Mouse (Mus musculus): ENCODE data around the gene Zfp869. TPM values are rescaled to one million over a fixed set of nuclear protein-coding genes. Genes with fewer than 3 reads are reported as not detected.
"Not testable (repeated sequence)": the region's sequence is repeated elsewhere in the genome, so short reads cannot be mapped to it uniquely, and the experiment has no call there.

The Zfp869 gene
- polyA plus RNA-seq (2015; fragmentation: Nextera tagmentation; extraction: Ambion mirVana): 23.7 and 26.3 TPM in 2 replicates

- not testable (repeated sequence) for DNase-seq (ENCODE audit: low spot score)
Observed at GRCm38 (mm10) chr8:69710624-69711023, at the start of gene Zfp869. Zfp869 (minus strand) TSS chr8:69710724.

- no peak for DNase-seq (ENCODE audit: low spot score)
Observed at GRCm38 (mm10) chr8:69758316-69758715, 47.8 kb upstream of the Zfp869 start.

GRCm38 (mm10) chr8:69752437-69752836 is 41.9 kb upstream of the Zfp869 start:
- no peak for DNase-seq (ENCODE audit: low spot score)

DNA sequence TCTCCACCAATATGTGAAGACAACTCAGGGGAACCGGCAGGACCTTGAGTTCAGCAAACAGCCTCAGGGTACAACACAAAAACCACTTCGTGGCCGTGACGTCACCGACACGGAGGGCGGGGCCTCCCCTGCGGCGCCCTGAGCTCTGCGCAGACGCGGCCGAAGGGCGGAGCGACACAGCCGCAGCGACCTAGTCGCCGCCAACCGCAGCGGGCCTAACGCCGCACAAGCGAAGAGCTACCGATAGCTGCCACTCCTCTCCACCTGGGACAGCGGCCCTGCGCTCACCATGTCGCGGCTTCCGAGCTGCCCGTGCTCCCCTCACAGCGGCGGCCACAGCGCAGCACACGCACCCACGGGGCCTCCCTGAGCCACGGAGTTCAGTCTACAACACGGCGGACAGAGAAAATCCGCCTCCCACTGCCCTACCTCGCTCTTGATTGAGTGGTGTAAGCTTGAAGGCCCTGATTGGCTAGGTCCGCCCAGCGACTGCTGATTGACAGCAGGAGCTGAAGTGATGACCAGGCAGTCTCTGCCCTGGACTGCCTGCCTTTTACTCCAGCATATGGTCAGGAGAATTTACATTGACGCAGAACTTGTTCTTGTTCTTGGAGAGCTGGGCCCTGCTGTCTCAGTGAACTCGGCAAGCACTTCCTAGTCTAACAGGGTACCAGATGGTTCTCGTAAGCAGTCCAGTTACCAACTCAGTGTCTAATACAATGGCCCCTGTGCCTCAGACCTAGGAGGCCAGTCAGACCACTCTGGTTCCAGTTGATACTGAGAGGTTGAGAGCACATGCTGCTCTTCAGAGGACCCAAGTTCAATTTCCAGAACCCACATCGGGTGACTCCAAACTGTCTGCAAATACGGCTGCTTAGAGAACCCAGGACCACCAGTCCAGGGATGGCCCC is 39.3 kb upstream of the Zfp869 start, which contains the start of gene Zfp963:
Zfp963 (minus strand) TSS at position 427 of the 911 bp plus-strand sequence.
- peak; percentile 95 for DNase-seq (ENCODE audit: low spot score)

DNA sequence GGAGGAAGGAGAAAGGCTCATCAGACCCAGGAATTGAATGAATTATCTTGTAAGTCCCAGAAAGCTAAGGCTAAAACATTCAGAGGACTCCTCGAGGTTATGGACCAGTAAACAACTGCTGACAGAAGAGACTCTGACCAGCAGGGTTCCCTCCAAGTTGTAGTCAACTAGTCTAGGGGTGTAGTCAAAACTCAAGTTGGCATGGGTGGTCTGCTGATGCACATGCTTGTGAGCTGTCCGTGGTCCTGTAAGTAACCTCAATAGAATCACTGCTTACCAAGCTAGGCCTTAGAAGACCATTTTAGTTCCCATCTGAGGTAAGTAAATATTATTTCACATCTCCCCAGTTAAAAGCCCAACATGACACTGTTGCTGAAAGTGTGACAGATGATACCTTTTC is 30.7 kb upstream of the Zfp869 start:
- no peak for DNase-seq (ENCODE audit: low spot score)

DNA sequence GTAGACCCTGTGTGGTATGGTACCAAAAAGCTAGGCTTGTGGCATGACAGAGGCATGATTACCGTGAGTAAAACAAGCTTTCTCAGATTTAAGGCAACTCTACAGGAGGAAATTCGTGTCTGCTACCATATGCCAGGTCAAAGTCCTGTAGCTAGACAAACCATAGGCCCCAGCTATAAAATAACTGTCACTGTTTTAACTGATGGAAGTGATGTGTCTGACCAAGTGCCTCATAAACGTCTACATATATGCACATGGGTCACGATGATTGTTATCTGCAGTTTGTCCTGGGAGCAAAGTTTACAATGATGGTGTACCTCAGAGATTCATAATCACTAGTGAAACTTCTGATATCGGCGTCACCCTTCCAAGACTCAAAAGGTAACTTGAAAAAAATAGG is 30.2 kb upstream of the Zfp869 start:
- DNase-seq (ENCODE audit: low spot score): no peak

DNA sequence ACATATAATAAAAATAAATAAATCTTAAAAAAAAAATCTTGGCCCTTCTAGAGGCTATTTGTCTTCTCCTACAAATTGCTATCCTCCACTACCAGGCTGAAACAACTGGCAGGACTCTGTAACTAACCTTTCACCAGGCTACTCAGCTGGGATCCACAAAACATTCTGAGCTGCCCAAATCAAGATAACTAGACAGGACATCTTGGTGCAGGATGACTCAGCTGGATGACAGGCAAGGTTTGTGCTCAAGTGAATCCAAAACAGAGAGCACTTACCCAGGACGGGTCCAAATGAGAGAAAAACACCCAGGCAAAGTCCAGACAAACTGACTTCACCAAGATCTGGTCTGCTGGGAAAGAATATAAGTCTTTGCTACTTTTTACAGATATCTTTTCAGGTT is 25.0 kb upstream of the Zfp869 start:
- DNase-seq (ENCODE audit: low spot score): no peak

GRCm38 (mm10) chr8:69717232-69717580 is 6.7 kb upstream of the Zfp869 start:
- DNase-seq (ENCODE audit: low spot score): no peak

DNA sequence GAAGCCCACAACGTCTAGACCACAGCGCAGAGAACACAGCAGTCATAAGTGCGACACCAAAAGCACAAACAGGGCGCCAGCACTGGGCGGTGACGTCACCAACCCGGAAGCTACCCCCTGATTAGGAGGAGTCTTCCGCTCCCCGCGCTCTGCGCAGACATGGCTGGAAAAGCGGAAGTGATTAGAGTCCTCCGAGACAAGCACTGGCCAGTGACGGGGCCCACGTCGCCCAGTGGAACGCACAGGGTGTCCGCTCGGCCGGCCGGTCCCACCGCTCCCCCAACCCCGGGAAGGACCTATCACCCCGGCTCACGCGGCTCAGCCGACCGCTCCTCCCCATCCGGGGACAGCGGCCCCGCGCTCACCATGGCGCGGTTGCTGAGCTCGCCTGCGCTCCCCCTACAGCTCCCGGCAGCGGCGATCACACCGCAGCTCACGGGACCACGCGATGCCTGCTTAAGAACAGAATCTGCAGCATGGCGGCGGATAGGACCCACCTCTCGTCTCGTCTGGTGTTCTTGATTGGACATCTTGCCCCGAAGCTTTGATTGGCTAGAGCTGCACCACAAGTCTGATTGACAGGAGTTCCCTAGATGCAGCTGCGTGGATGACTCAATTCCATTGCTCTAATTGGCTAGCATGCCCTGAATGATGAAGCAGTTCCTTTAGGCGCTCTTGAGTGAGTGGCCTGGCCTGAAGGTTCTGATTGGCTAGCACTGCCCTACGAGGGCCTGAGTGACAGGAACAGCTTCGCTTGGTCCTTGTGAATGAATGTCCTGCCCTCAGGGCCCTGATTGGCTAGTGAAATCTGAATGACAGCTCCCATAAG is 6.1 kb upstream of the Zfp869 start:
- DNase-seq (ENCODE audit: low spot score): peak; percentile 98

DNA sequence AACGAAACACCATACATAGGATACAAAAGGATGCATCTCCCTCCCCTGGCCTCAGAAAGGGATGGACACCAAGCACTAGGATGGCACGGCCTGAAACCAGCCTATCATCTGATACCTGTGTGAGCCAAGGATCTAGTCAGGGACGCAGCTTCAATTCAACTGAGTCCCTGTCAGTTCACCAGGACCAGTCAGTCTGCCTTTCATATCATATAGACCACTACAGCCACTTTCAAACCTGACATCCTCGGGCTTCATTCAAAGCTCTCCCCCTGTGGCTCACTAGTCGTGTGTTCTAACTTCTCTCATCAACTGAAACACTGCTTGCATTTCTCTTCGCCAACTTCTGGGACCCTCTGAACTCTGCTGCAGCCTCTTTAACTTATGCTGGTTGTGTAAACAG is 4.8 kb upstream of the Zfp869 start:
- no peak for DNase-seq (ENCODE audit: low spot score)

- no peak for DNase-seq (ENCODE audit: low spot score)
Observed at GRCm38 (mm10) chr8:69713516-69713915, 3.0 kb upstream of the Zfp869 start.

DNA sequence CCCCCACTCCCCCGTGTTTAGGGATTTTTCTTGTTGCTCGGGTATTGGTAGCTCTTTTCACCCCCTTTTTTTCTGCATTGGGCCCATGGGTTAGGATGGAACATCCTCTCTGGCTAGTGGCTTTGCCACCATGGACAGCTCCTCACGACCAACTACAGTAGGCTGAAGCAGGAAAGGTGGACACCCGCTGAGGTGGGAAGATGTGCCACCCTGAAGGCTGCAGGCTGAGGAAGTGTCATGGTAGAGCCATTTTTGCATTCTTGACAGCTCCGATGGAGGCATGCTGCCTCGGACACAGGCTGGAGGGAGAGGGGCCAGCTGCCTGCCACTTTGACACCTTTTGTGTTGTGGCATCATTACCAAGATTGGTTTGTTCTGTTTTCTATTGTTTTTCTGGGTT is 8.7 kb downstream of the Zfp869 start:
- no peak for DNase-seq (ENCODE audit: low spot score)

DNA sequence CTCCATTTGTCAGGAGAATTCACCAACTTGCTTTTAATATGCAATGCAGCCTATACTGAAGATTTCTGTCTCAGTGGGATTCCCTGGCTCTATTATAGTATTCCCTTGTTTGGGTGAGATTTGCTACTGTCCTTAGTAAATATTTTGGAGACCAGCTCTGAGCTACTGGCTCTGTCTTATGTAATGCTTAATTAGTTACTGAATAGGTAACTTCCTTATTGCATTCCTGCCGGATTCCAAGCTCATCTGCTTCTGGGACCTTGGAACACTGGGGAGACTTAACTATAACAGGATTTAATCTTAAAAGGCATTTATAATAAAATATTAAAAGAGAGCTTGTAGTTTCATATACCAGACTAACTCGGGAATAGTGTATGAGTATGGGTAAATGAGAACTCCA is 45.5 kb downstream of the Zfp869 start:
- DNase-seq (ENCODE audit: low spot score): not testable (repeated sequence)

DNA sequence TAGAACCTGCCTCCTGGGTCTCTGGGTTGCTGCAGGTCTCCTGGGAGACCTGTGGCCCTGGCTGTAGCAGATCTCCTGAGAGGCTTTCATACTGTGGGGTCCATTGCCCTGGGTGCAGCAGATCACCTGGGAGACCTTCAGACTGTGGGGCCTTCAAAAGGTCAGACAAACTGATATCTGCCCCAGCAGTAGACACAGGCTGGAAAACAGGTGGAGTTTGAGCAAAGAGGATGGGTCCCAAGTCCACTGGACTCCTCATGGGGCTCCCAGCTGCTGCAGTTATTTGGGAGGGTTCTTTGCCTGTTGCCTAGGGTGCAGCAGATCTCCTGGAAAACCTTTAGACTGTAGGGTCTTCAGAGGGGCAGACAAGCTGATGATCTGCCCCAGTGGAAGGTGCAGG is 49.2 kb downstream of the Zfp869 start:
- DNase-seq (ENCODE audit: low spot score): no peak

Other genes with a start within 250 kb of the Zfp869 start
- not detected in 2 replicates for gene Gm7697, start 187.7 kb downstream of the Zfp869 start, polyA plus RNA-seq (2015; fragmentation: Nextera tagmentation; extraction: Ambion mirVana)
- gene Zfp868, start 85.2 kb downstream of the Zfp869 start, polyA plus RNA-seq (2015; fragmentation: Nextera tagmentation; extraction: Ambion mirVana): 20.1 and 20.7 TPM in 2 replicates
- 0.48 and 0.54 TPM in 2 replicates for gene Zfp964, start 56.2 kb downstream of the Zfp869 start, polyA plus RNA-seq (2015; fragmentation: Nextera tagmentation; extraction: Ambion mirVana)
- gene Zfp963, start 39.2 kb upstream of the Zfp869 start, polyA plus RNA-seq (2015; fragmentation: Nextera tagmentation; extraction: Ambion mirVana): 5.3 and 5.4 TPM in 2 replicates
- gene Gm20422, start 64.2 kb upstream of the Zfp869 start, polyA plus RNA-seq (2015; fragmentation: Nextera tagmentation; extraction: Ambion mirVana): 0.33 and 1.3 TPM in 2 replicates
- 37.2 and 39.2 TPM in 2 replicates for gene Atp13a1, start 80.4 kb upstream of the Zfp869 start, polyA plus RNA-seq (2015; fragmentation: Nextera tagmentation; extraction: Ambion mirVana)
- gene Zfp866, start 80.5 kb upstream of the Zfp869 start, polyA plus RNA-seq (2015; fragmentation: Nextera tagmentation; extraction: Ambion mirVana): 18.3 and 22.1 TPM in 2 replicates
- gene Gmip, start 98.0 kb upstream of the Zfp869 start, polyA plus RNA-seq (2015; fragmentation: Nextera tagmentation; extraction: Ambion mirVana): 30.9 and 35.0 TPM in 2 replicates
- gene Lpar2, start 111.7 kb upstream of the Zfp869 start, polyA plus RNA-seq (2015; fragmentation: Nextera tagmentation; extraction: Ambion mirVana): 0.31 and 0.53 TPM in 2 replicates
- gene Pbx4, start 121.8 kb upstream of the Zfp869 start, polyA plus RNA-seq (2015; fragmentation: Nextera tagmentation; extraction: Ambion mirVana): 15.1 and 18.3 TPM in 2 replicates
- gene Cilp2, start 177.0 kb upstream of the Zfp869 start, polyA plus RNA-seq (2015; fragmentation: Nextera tagmentation; extraction: Ambion mirVana): 0.09 and 0.16 TPM in 2 replicates
- 5.0 and 5.1 TPM in 2 replicates for gene Tssk6, start 191.5 kb upstream of the Zfp869 start, polyA plus RNA-seq (2015; fragmentation: Nextera tagmentation; extraction: Ambion mirVana)
- gene Ndufa13, start 191.8 kb upstream of the Zfp869 start, polyA plus RNA-seq (2015; fragmentation: Nextera tagmentation; extraction: Ambion mirVana): 228 and 241 TPM in 2 replicates
- 3.7 and 4.0 TPM in 2 replicates for gene Yjefn3, start 192.0 kb upstream of the Zfp869 start, polyA plus RNA-seq (2015; fragmentation: Nextera tagmentation; extraction: Ambion mirVana)